Mouse (Mus musculus): Measurements from ENCODE around the gene Gm6899. TPM values are rescaled to one million over a fixed set of nuclear protein-coding genes. Genes with fewer than 3 reads are reported as not detected.

Gene Gm6899
- not detected for total RNA-seq (2022)

GRCm38 (mm10) chr11:26593061-26594059, at the start of gene Gm6899, which contains the start of gene Vrk2:
Gene Gm6899, plus strand, starts transcription at chr11:26593241.
Gene Vrk2, minus strand, starts transcription at chr11:26593999.
- DNase-seq = peak; percentile 81

DNA sequence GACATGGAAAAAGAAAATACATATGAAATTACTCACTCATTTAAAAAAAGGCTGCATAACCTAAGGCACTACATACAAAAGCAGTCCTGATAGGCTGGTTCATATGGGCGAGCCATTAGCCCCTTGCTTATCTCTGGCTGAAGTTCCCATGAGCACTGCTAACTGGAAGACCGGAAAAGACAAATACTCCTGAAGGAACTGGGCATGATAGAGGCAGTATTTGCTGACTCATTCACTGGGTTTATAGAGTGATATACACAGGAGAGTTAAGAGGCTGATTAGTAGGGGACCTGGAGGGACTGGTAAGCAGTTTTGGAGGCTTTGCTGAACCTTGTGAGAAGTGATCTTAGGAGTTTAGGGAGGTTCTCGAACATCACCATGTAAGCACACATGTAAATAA, 41.5 kb upstream of the Gm6899 start:
- no peak for DNase-seq

DNA sequence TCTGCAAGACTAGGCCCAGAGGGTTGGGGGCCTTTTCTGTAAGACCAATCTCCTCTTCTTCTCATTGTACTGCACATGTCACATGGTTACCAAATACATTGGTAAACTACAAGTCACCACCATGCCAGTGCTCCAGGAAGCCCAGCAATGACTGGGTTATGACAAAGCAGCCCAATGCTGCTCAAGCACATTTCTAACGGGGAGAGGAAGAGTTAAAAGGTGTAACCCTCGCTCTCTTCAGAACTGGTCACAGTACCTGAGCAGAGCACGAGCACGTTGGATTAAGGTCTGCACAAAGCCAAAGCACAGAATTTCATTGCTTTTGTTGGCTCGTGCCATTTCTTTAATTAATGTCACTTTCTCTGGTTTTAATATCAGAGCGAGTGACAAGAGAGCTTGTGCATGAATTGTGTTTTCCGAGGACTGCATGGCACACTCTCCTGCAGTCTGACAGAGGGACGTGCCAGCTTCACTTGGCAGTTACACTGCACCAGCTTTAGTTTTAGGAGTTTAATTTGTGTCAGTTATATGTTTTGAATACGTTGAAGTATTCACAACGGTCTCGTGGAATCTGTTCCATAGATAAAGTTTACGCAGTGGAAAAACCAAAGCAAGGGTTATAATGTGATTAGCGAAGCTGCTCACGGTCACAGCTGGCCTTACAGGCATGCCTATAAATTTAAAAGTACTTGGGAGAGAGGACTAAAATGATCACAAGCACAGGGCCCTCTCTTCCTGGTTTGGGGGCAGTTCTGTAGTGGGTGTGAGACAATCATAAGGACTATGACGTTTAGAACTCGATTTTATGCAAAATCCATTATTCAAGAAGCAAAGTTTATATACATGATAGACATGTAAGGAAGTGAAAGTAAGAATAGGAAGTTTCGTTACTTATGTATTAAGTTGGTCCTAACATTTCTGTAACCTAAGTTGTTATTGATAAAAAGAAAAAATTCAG, 7.4 kb upstream of the Gm6899 start:
- DNase-seq = no peak

- no peak for DNase-seq
Measured at GRCm38 (mm10) chr11:26586367-26587183, 6.5 kb upstream of the Gm6899 start.

DNA sequence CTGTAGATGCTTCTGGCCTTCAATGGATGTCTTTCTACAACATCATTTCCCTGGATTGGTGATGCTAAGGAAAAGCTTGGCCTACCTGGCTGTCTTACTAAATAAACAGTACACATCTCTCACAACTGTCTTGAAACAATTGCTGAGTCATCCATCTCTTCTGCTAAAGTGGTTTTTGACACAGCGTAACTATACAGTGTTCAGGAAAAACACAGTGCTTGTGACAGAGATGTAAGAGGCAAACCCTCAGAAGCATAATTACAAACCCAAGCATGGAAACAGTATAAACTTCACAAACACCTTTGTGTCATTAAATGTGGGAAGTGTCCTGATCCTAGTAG, 5.9 kb upstream of the Gm6899 start:
- DNase-seq = no peak

DNA sequence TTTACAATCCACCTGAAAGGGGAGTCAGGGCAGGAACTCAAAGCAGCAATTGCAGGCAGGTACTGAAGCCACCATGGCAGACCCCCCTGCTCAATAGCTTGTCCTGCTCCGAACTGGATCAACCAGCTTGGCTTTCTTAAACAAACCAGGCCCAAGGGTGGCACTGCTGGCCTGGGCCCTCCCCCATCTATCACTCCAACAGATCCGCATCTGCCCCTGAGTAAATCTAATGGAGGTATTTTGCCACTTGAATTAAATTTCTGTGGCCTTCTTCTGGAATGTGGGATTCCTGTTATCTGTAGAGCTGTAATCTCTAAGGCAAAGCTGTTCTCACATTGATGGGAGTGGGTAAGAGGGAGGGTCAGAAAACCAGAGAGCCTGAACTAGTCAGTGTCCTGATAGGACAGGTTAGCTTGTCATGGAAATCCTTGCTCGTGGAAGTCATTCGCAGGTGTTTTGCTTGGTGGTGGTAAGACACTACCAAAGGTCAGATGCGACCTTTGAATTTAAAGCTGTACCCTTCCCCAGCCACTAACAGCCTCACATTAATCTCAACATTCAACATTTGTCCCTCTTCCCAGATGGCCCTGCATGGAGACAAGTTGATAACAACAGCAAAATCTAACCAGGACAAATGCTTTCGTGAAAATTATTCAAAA, 517 bp upstream of the Gm6899 start:
- no peak for DNase-seq

DNA sequence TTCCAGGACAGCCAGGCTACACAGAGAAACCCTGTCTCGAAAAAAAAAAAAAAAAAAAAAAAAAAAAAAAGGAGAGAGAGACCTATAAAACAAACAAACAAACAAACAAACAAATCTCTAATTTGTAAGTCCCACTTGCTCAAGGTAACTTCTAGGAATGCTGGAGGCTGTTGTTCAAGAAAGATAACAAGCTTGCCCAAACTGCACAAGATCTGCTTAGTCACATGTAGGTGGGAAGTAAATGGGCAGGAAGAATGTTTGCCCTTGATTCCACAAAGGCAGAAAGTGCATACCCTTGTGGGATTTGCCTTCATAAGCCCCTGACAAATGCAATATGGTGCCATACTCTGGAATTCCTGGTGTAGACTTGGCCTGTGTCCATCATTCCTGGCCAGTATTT, 1.4 kb downstream of the Gm6899 start:
- DNase-seq = no peak

GRCm38 (mm10) chr11:26596186-26596585, 3.1 kb downstream of the Gm6899 start:
- DNase-seq = no peak

DNA sequence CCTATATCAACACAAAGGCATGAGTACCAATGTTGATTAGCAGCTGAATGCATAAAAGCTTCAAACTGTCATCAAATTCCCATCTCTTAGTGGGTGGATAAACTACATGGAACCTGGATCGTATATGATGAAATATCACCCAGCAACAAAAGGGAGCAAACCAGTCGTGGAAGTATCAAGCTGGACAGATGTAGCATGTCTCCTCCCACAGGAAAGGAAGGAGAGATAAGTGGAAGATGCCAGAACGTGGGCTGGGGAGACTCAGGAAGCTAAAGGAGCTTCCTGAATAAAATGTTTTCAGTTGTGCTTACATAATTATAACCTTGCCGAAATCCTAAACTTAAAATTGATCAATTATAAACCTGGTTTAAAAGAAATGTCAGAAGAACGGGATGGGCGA, 4.1 kb downstream of the Gm6899 start:
- no peak for DNase-seq

- no peak for DNase-seq
Measured at GRCm38 (mm10) chr11:26597761-26598160, 4.7 kb downstream of the Gm6899 start.

DNA sequence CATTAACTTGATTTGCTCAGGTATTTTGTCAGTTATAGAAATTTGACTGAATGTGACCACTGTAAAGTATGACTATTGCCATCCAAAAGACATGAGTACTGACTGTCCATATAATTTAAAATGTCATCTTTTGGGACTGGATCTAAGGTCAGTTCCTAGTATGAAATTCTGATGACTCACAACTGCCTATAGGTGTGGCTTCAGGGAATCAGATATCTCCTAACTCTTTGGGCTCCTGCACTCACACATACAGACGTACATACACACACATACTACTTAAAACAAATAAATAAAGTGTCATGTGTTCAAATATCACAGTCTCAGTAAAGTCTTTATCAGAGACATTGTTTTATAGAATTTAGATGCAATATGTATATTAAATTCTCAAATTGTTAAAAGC, 5.8 kb downstream of the Gm6899 start:
- DNase-seq = no peak

- DNase-seq = no peak
Measured at GRCm38 (mm10) chr11:26600692-26601091, 7.7 kb downstream of the Gm6899 start.

GRCm38 (mm10) chr11:26601571-26602175, 8.6 kb downstream of the Gm6899 start:
- DNase-seq = no peak

- DNase-seq = no peak
Measured at GRCm38 (mm10) chr11:26604061-26604655, 11.1 kb downstream of the Gm6899 start.

- no peak for DNase-seq
Measured at GRCm38 (mm10) chr11:26608795-26609194, 15.8 kb downstream of the Gm6899 start.

GRCm38 (mm10) chr11:26618475-26619223, 25.6 kb downstream of the Gm6899 start:
- DNase-seq = no peak

DNA sequence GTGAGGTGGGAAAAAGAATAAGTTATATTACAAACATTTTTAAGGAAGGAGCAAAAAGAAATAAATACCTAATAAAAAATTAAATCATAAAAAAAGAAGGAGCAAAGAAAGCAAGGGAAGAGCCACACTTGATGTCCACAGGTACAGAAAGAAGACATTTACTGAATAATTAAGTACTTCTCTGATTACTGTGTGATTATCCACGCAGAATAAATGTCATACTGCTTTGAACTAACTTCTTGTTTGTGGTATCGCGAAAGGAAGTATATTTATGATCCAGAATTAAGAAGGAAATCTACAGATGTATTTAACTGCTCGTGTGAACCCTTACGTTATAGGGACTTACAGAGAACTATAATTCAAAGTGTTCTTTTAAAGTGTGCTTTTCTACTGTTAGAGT, 29.7 kb downstream of the Gm6899 start:
- DNase-seq = no peak

GRCm38 (mm10) chr11:26636239-26636638, 43.2 kb downstream of the Gm6899 start:
- DNase-seq = no peak

GRCm38 (mm10) chr11:26640314-26640785, 47.3 kb downstream of the Gm6899 start:
- DNase-seq = no peak

DNA sequence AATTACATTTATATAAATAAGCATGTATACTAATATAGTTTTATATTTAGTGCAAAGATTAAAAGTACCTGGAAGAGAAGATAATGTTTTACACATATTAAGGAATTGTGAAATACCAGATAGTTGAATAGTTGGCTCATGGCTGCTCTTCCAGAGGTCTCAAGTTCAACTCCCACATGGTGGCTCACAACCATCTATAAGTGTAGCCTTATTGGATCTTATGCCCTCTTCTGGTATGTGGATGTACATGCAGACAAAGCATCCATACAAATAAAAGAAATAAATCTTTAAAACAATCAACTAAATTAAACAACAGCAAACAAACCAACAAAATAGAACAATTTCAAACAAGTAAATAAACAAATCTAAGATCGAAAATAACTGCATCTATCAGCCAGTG, 49.1 kb downstream of the Gm6899 start:
- no peak for DNase-seq

All from adrenal gland, adult 8-10 months (tissue).